ENCODE assay signal across 21 mouse cellular contexts in genomic region chr2:33456242-33456641, GRCm38 (mm10). TPM values are rescaled to one million over a fixed set of nuclear protein-coding genes. Genes with fewer than 3 reads are reported as not detected.
DNase-seq lines count a peak whose midpoint lies in the region; TF ChIP-seq lines count a peak whose summit lies in the region.
"Had no signal": no experiment of that assay in that cellular context is flagged by ENCODE, and none has a peak within 500 bp of the region (broad histone marks: within the 10 kb centered on the region; RNA-seq: fewer than 3 reads in every experiment).

No protein-coding gene starts in this region.

- no peak for TF ChIP-seq CTCF in gastrocnemius, adult 2 months (IDR thresholded peaks at IDR 0.05)
- no peak for TF ChIP-seq CTCF in layer of hippocampus, adult 2 months (conservative IDR thresholded peaks at IDR 0.05)

- intact Hi-C loops in gastrocnemius, adult 2 months (cut with DNase I): no loop called here
- intact Hi-C loops in gastrocnemius, postnatal 14 days (cut with DNase I; ENCODE audit: low total_unique reads): no loop called here

- DNase-seq in gastrocnemius, adult 2 months: peak; percentile 70
- no peak for DNase-seq in gastrocnemius, postnatal 14 days
- DNase-seq in layer of hippocampus, adult 2 months (ENCODE audit: low spot score in 2 of 2): no peak
- no peak for DNase-seq in layer of hippocampus, postnatal 14 days (ENCODE audit: low spot score in 2 of 2)
- DNase-seq in skeletal muscle tissue, adult 2 months (ENCODE audit: low read depth, low spot score): peak; percentile 49
- DNase-seq in urinary bladder, postnatal 36 days (ENCODE audit: low spot score in 2 of 2): no peak
- DNase-seq: adrenal gland, adult 2 months; adrenal gland, postnatal 10 days; adrenal gland, postnatal 25 days; cerebellum, adult 11 months; cerebellum, adult 18-20 months; cerebellum, adult 8-10 months; cerebellum, adult 9-11 months; cerebellum, postnatal 14 days; cerebellum, postnatal 36 days; embryo, embryonic 11 days had no signal

- H3K4me3 ChIP-seq in gastrocnemius, adult 2 months: no peak overlapping the region
- no peak overlapping the region for H3K4me3 ChIP-seq in layer of hippocampus, adult 2 months
- H3K4me3 ChIP-seq: embryonic facial prominence, embryonic 13.5 days; embryonic facial prominence, embryonic 15.5 days; erythroblast, embryonic 14.5 days; forebrain, embryonic 10.5 days; forebrain, embryonic 12.5 days had no signal

- peak overlapping the region; percentile 70 for H3K27ac ChIP-seq in gastrocnemius, adult 2 months
- H3K27ac ChIP-seq in layer of hippocampus, adult 2 months: 0 out of 2 replicates have a peak overlapping the region, but pooled peaks have one; percentile 5
- H3K27ac ChIP-seq: embryonic facial prominence, embryonic 13.5 days; embryonic facial prominence, embryonic 15.5 days; forebrain, embryonic 10.5 days; forebrain, embryonic 12.5 days had no signal

RNA-seq across cellular contexts. Expression of gene Zbtb43, which starts 12.1 kb away (rescaled TPM):
- 10 to 100 TPM; 13.6 to 14.3 TPM for total RNA-seq in gastrocnemius, adult 2 months (2021)
- total RNA-seq in gastrocnemius, postnatal 14 days (2021): 10 to 100 TPM; 14.6 to 17.4 TPM
- total RNA-seq in layer of hippocampus, adult 2 months (2021): 10 to 100 TPM; 24.1 to 27.4 TPM
- 10 to 100 TPM; 22.0 to 26.3 TPM for total RNA-seq in layer of hippocampus, postnatal 14 days (2021)

RNA-seq across cellular contexts. Expression of gene Zbtb34, which starts 25.1 kb away (rescaled TPM):
- 1 to 10 TPM; 3.0 to 3.4 TPM for total RNA-seq in gastrocnemius, adult 2 months (2021)
- total RNA-seq in gastrocnemius, postnatal 14 days (2021): 1 to 10 TPM; 6.4 to 8.5 TPM
- total RNA-seq in layer of hippocampus, adult 2 months (2021): 10 to 100 TPM; 13.9 to 14.8 TPM
- total RNA-seq in layer of hippocampus, postnatal 14 days (2021): 10 to 100 TPM; 13.7 to 16.1 TPM

Comparison
In these comparisons a context has a peak if more than half of its experiments do, and no peak if none do; other contexts are left out.
1. DNase-seq: peak in gastrocnemius, adult 2 months (single experiment) and skeletal muscle tissue, adult 2 months (single experiment); none in gastrocnemius, postnatal 14 days (single experiment), layer of hippocampus, adult 2 months (0 of 2), layer of hippocampus, postnatal 14 days (0 of 2) and urinary bladder, postnatal 36 days (0 of 2).